Mouse (Mus musculus) spleen, postnatal 10 days (tissue): ENCODE measurements around the gene Sphk1.

ENCODE experiments used
- DNase-seq, 2 experiments: peaks; one replicate each; pipeline ENCODE4 v3.0.0; 2021 to 2022; ENCODE audit warnings: low spot score in 2 of 2

Sphk1 gene

DNA sequence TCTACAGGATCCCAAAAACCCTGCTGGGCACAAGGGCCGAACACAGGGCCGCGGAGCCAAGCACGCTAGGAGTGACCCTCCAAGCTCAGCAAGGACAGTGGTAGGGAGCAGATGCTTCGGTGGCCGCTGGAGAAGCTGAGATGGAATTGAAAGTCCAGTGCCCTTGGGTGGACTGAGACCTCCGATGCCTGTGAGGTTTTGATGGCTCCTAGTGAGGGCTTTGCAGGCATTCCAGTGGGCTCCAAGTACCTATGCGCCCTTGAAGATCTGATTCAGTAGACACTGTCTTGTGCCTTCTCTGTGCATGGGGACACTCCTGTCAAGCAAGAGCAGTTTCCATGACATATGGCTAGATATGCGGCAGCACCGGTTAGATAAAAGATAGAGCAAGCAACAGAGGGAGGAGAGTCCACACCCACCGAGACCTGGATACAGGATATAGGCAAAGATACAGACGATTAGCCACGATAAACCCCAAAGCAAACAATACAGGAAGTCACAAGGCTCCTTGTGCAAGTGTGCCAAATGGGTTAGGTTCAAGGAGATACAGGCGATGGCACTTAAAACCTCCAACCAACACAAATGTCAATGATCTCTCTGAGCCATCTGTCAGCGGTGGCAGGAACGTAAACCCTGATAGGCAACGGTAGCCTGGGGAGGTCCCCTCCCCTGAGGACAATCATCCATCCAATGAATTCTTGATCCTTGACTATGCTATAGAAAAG is 24.4 kb upstream of the Sphk1 start:
- DNase-seq: peak; percentile 30 to 56

DNA sequence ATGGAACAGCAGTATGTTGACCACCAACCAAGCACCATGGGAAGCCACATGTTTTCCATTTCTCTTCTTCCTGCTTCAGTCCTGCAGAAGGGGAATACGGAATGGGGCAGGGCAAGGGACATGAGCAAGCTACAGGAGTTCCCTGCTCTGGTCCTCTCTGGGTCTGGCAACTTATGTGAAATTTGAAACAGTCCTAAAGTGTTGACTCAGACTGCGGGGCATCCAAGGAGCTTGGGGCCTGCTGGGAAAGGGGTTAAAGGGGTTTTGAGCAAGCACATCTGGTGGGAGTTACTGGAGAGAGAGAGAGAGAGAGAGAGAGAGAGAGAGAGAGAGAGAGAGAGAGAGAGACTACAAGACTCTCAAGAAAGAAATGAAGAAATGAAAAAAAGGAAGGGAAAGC is 22.0 kb upstream of the Sphk1 start:
- no peak for DNase-seq

DNA sequence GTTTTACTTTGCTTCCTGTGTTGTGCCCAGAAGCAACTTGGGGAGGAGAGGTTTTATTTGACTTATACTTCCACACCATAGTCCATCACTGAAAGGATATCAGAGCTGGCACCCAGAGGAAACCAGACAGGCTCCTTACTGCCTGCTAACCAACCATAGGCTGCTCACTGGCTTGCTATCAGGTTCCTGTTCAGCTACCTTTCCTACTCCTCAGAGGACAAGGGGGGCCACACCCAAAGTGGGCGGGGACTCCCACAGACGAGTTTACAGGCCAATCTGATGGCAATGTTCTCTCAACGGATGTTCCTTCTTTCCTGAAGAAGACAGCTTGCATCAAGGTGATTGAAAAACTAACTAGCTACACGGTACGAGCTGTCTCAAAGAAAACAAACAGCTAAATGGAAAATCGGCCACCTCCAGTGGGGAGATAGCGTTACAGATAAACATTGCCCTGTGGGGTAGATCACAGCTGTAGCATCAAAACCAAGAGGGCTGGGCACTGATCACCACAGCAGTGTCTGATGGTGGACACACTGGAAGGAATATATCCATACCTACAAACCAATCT is 19.3 kb upstream of the Sphk1 start:
- peak in 1 of 2 experiments; percentile 63 for DNase-seq

DNA sequence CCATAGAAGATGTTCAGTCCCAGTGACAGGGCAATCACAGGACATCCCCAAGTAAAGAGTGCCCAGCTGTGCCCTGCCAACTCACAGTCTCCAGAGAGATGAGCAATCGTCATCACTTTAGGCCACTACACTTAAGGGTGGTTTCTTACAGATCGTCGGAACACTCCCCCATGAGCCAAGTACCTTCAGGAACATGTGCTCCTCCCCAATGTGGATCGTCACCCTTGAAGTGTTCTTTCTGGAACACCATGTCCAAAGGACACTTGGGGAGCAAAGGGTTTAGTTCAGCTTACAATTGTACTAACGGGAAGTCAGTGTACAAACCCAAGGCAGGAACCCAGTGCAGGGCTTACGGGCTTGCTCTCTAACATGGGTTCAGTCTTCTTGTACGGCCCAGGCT is 18.6 kb upstream of the Sphk1 start:
- DNase-seq: no peak

DNA sequence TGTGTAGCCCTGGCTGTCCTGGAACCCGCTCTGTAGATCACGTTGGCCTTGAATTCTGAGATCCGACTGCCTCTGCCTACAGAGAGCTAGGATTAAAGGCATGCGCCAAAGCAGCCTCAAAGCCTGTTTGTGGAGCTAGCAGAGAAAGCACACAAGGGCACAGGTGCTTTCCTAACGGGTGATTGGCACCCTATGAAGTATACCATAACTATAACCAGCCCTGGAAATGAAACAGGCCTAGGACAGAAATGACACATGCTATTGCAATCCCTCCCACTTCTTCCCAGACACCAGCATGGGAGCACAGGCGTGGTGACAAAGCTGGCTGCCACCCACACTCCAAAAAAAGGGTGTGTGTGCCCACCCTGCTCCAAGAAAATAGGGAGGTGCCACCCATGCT is 17.7 kb upstream of the Sphk1 start:
- no peak for DNase-seq

DNA sequence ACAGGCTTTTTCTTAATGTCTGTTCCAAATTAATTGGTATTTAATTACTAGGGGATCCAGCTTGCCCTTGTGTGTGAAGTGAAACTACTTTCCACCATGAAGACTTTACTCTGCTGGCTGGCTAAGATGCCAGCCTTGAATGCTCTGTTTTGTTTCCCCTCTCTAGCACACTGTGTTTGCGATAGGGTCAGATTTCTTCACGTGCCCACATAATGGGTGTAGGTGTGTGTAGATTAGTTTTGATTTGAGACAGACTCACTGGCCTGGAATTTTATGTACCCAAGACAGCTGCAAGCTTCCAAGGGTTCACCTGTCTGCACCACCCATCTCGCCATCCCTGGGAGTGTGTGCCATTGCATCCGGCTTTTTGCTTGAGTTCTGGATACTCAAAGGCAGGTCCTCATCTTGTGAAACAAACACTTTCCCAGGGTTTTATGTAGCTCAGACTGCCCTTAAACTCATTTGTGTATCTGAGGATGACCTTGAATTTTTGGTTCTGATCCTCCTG is 17.1 kb upstream of the Sphk1 start:
- DNase-seq: no peak

DNA sequence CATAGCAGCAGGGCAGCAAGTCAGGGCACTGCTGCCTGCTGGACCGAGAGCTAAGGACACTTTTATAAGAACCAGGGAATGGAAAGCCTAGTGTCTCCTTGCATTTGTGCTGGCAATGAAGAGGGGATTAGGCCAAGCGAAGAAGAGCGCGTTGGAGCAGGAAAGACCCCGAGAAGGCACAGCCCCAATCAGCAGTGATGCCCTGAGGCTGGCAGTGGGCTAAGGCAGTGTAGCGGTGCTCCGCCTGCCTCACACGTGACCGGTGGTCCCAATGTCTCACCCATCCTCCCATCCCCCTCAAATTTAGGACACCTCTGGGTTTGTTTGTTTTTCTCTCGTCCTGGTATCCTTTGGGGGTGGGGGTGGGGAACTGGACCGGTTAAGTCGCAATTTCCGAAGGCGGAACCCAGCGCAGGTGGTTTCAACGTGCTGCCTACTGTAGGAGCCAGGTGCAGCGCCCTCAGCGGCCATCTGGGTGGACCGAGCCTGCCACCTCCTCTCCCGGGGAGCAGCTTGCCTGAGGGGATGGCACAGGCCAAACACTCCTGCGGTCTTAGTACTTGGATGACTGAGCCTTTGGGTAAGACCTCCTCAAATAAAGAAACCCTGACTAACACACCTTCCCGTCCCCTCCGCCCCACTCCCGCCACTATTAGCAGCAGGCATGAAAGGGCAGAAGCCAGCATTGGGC is 15.2 kb upstream of the Sphk1 start:
- no peak for DNase-seq

DNA sequence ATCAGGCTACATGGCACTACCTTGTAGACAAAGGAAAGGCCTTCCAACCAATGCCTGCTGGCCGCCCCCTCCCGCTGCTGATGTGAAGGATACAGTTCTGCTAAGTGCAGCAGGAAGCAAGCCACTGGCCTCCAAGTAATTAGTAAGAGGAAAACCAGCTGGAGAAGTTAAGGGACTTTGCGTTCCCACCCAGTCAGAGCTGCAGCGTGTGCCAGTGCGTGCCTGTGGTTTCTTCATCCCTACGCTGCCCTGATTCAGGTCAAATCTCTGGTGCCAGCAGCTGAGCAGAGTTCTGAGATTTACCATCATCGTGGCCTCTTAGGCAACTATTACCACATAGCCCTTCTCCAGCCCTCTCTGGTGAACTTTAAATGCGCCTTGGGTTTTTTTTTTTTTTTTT is 12.2 kb upstream of the Sphk1 start:
- no peak for DNase-seq

DNA sequence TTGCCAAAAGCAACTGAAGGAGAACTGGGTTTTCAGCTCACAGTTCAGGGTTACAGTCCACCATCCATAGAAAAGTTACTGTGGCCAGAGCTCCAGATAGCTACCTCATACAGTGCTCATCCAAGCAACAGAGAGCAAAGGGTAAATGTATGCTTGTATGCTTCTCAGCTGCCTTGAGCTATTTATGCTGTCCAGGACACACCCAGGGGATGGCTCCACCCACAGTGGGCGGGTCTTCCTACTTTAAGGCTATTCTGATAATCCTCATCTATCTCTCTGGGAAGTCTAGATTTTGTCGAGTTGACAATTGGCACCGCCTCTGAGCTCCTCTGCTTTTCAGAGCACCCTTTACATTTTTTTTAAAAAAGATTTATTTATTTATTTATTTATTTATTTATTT is 9.6 kb upstream of the Sphk1 start:
- peak in 1 of 2 experiments; percentile 73 for DNase-seq

DNA sequence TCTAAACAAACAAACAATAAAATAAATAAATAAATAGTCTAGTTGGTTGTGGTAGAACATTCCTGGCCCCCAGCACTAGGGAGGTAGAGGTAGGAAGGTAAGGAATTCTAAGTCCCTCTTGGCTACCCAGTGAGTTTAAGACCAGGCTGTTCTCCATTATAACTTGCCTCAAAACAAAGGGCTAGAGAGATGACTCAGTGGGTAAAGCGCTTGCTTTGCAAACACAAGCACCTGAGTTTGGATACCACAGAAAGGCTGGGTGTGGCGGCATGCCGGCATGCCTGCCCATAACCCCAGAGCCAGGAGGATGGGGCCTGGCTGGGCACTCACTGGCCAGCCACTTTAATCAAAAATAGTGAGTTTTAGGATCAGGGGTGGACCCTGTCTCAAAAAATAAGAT is 8.7 kb upstream of the Sphk1 start:
- DNase-seq: no peak

DNA sequence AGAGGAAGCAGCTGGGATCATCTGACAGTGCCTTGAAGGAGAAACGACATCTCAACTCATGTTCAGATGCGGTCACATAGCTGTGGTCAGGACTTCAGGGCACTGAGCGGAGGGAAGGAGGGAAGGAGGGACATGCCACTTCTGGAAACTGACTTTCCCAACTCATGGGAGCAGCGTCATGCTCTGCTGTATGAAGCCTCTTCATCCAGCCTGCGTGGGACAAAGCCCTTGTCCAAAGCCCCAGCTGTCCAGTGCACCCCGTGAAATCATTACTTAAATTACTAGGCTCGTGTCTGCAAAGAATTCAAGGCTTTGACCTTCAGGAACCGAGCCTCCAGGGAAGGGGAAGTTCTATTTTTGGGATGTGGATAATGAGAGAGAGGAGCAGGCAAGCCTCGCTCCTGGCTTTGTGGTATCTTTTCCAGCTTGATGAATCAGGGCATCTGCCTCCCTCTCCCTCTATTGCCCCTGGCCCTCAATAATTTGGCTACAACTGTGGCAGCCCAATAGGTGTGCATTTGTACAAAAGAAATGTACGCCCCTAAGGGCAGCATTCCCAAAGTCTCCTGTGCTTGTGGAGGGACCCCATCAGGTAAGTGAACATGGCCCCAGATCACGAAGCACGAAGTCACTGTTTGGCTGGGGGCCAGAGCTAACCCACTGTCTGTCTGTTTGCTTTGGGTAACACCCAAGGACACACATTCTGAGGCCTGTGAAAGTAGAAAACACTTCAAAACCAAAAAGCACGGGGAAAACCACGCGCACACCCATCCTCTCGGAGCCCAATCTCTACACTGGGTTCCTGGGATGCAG is 7.6 kb upstream of the Sphk1 start:
- DNase-seq: no peak

DNA sequence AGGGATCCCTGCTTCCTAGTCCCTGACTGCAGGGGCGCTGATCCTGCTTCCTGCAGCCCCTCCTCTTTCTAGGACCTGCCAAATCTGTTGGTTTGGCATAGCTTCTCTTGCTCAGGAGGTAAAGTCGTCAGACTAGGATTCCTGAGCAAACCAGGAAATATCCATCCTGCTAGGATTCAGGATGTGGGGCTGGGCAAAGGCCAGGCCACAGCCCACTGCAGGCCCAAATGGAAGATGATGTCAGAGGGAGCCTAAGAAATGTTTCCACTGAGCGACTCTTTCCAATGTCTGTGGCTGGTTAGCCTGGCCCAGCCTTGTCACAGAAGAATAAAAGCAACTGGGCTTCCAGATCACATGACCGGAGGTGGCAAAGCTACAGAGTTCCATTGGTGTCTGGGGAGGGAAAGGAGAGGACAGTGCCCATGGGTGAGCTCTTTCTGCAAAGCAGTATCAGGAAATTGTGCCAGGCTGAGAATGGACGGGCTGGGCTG is 7.0 kb upstream of the Sphk1 start:
- no peak for DNase-seq

DNA sequence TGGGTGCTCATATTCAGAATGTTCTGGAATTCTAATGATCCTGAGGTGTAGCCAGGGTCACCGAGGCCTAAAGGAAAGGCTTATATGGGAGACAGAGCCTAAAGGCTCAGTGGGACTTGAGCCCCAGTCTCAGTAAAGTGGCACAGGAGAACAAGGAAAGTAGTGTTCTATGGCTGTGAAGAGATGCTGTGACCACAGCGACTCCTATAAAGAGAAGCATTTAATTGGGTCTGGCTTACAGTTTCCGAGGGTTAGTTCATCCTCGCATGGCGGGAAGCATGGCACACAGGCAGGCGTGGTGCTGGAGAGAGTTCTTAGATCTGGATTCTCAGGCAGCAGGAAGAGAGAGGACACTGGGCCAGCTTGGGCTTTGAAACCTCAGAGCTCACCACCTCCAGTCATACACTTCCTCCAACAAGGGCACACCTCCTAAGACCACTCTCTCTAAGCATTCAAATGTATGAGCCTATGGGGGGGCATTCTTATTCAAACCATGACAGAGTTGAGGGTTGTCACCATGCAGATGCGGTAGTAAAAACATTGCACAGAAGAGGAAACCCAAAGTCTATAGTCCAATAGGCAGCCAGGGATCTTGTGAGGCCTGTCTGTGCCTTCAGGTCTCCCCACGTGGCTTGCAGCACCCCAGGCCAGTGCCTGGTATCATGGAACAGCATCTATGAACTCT is 1.9 kb upstream of the Sphk1 start:
- no peak for DNase-seq

DNA sequence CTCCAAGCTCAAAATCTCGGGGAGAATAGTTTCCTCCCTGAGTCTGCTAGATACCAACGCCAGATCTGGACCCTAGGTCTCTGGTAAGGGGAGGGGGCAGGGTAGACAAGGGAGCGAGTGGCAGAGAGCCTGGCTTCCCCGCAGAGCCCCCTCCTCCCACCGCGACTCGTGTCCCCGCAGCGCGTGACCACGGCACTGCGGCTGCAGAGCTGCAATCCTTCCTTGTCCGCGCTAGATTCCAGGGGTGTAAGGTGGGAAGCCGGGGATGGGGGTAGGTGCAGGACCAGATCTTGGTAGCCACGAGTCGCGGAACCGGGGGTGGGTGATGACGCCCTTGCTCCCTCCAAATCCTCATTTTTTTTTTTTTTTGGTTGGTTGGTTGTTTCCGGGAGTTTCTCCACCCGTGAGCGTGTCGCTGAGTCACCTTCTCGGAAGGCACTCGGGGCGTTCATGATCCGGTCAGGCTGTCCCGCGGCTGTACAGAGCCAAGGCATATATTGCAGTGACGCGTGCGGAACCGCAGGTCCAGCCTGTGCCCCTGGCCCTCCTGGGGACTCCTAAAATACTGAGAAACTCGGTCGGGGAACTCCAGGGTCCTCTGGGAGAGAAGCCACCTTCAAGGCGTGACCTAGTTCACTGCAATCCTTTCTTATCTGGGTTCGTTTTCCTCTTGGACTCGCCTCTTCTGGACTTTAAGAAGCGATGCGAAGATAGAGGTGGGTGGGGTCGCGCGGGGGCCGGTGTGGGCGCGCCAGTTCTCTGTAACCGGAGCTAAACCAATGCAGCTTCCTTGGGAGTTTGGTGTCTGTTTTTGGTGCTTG is 856 bp downstream of the Sphk1 start:
- peak; percentile 53 to 60 for DNase-seq

DNA sequence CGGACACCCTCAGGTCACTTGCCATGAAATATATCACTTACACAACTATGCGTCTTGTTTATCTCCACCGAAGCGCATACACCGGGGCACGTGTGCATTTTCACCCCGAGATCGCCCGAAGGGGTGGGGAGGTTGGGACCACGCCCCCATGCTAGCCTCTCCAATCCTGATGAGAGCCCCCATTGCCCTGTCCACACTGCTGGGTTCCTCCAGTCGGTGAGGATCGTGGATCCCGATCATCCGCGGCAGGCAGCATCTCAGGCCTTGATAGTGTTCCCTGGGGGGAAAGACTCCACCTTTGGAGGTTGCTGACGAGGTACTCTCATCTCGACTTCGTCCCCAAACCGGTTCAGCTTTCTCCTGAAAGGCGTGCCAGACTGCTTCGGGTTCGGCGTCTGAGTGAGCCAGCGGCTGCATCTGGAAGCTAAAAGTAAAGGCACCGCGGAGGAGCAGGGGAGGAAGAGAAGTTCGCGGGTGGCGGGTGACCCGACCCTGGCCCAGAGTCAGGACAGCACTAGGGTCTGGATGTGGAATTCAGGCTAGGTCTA is 1.6 kb downstream of the Sphk1 start:
- DNase-seq: peak; percentile 74 to 80

DNA sequence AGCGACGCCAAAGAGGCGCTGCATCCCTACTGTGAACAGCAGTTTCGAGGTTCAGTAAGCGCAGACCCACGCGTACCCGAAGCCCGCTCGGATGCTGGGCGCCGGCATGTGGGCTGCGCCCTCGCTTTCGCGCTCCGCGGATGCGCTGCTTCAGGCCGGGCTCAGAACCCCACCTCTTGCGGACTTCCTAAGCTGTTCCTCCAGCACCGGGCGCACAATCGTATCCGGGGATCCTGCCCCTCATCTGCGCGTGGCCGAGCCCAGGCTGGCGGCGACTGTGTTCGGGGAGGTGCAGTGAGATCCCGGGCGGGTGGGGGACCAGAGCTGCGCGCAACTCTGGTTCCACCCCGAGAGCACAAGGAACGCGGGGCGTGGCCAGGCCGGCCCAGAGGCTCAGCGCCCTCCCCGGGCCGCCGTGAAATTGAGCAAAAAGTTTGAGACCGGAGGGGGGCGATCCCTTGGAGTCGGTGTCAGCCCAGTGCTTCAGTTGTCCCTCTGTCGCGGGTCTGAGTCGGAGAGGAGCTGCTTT is 2.1 kb downstream of the Sphk1 start:
- peak; percentile 84 to 91 for DNase-seq

DNA sequence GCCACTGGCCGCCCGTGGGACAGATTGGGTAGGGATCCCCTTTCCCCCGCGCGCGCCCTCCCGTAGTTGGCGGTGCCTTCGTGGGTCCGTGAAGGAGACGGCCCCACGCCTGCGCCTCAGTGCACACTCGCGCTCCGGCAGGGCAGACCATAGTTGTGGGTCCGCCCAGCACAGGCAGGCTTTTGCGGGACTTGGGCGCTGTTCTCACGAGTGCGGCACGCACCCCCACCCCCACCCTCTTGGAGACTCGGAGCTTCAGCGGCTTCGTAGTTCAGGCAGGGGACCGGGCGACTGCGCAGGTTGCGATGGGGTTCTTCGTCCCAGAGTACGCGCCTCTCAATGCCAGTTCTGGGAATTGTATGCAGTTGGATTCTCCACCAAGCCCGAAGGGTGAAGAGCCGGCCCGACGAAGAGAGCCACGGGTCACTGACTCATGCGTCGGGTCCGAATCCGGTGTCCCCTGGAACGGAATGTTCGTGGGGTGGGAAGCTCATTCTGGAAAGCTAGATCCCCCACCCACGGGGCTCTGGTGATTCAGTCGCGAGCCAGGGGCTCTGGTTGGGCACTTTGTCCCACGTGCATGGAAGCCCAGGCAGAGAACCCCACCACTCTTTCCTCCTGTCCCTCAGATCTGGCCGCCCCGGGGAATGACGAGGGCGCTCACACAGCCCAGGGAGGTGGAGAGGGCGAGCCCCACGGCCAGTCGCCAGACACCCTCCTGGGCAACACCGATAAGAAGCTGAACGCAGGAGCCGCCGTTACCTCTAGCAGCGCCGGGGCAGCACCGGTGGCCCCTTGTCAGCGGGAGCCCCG is 2.8 kb downstream of the Sphk1 start:
- peak in 1 of 2 experiments; percentile 89 for DNase-seq

DNA sequence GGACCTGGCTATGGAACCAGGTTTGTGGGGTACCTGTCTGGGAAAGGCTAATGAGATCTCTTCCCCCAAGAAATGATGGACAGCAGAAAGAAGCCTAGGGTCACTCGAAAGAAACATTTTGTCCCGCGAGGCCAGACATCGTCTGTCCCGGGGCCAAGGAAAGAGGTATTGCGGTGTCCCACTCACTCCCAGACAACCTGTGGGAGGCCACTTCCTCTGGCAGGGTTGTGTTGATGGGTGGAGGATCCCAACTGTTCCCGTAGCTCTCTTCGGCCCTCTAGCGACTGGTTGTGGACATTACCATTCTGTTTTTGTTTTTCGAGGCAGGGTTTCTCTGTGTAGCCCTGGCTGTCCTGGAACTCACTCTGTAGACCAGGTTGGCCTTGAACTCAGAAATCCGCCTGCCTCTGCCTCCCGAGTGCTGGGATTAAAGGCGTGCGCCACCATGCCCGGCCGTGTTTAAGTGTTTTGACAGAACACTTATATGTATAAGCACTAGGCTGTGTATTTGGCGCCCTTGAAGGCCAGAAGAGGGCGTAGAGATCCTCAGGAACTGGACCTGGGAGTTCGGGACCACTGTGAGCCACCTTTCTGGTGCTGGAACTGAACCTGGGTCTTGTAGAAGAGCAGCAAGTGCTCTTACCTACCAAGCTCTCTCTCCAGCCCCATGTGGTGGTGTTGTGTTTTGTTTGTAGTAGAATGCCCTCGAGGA is 3.6 kb downstream of the Sphk1 start:
- DNase-seq: peak; percentile 84 to 85
